Mouse (Mus musculus): ENCODE measurements around the gene Zmynd15.

DNA sequence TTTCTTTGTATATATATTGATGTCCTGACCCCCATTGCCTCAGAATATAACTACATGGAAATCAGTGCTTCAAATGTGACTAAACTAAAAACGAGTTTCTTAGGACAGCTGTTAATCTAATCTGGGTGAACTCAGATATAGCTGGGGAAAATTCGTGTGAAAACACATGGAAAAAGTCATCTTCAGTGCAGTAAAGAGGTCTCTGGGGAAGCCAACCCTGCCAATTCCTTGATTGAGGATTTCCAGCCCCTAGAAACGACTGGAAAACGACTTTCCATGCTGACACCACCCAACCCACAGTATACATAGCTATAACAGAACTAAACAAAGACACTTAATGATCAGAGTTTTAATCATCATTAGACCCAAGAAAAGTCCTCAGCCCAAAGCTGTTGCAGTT, 28.6 kb downstream of the Zmynd15 start:
- TF ChIP-seq MAFK (IDR thresholded peaks at IDR 0.05; ENCODE audit: insufficient read depth, low read depth, low read length) (no peak), CHD2 (IDR thresholded peaks at IDR 0.05; ENCODE audit: low read depth, low read length) (no peak), ZC3H11A (IDR thresholded peaks at IDR 0.05; ENCODE audit: borderline replicate concordance, low read depth, low read length) (no peak), ZNF384 (IDR thresholded peaks at IDR 0.05; ENCODE audit: low read depth, low read length) (no peak)

Data from ES-E14 (cell line).